Mouse (Mus musculus): ENCODE measurements around the gene Wnt5b.

GRCm38 (mm10) chr6:119407818-119408217, 136.3 kb downstream of the Wnt5b start:
- TF ChIP-seq CTCF (IDR thresholded peaks at IDR 0.05; ENCODE audit: insufficient read depth, low read depth, low read length) (no peak), POLR2A (IDR thresholded peaks at IDR 0.05; ENCODE audit: insufficient read depth, low read depth, low read length) (no peak)
